Mouse (Mus musculus) stomach, postnatal 0 days (tissue): ENCODE measurements at regions not wholly inside any gene's neighbourhood (a gene's known extent, or its start where the extent isn't known, plus 50 kb on each side); places are given as distances from the start of the nearest gene placed in this dataset.

Experiments used
- CTCF ChIP-seq: IDR thresholded peaks from 2 replicates; pipeline ENCODE4 v1.5.1; 2016; ENCODE audit warnings: antibody characterized with exemption, low read depth, mild to moderate bottlenecking, moderate library complexity
- EP300 ChIP-seq: optimal IDR thresholded peaks from 2 replicates; pipeline ENCODE3; 2016; ENCODE audit warnings: antibody characterized with exemption

GRCm38 (mm10) chr6:82831211-82831610 is 57.0 kb upstream of the Hk2 start:
- TF ChIP-seq EP300 (no peak), CTCF (no peak)
